Mouse (Mus musculus): ENCODE measurements at regions not wholly inside any gene's neighbourhood (a gene's known extent, or its start where the extent isn't known, plus 50 kb on each side); places are given as distances from the start of the nearest gene placed in this dataset.

GRCm38 (mm10) chr14:28781660-28782059 is 236.3 kb upstream of the Lrtm1 start:
- no peaks in the 10 kb centered on the region for H3K36me3 ChIP-seq
- no peak for ATAC-seq (ENCODE audit: low FRiP score)
- no peaks in the 10 kb centered on the region for H3K9me3 ChIP-seq
- no peak overlapping the region for H3K27ac ChIP-seq
- H3K4me2 ChIP-seq: no peak overlapping the region
- H3K4me1 ChIP-seq (replicated peaks): no peaks in the 10 kb centered on the region
- no peaks in the 10 kb centered on the region for H3K27me3 ChIP-seq
- no peak overlapping the region for H3K9ac ChIP-seq
- 90% methylated on average over 7 of the region's 7 CpGs for WGBS
- no peak overlapping the region for H3K4me3 ChIP-seq

GRCm38 (mm10) chr14:28784106-28784633 is 233.8 kb upstream of the Lrtm1 start:
- ATAC-seq (ENCODE audit: low FRiP score): no peak
- 91% methylated on average over 6 of the region's 6 CpGs for WGBS

DNA sequence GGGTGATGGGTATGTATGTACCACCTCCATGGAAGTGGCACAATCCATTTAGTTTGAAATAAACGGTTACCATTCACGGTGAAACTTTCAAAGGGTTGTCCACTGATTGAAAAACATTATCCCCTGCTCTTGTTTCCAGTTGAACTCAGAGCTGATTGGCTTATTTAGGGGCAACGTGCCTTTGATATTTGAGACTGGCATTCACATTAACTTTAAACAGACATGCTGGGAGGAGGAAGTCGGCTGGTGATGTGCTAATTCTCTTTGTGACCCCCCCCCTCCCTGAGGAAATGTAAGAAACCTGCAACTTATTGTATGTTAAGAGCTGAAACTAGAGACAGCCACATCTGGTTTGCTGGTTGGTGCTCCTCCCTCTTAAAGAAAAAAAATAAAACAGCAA is 219.7 kb upstream of the Lrtm1 start:
- Histone ChIP-seq H3K27ac (no peak overlapping the region), H3K9me3 (no peaks in the 10 kb centered on the region), H3K9ac (no peak overlapping the region), H3K4me2 (peak overlapping the region; percentile 22), H3K4me1 (replicated peaks) (peaks cover 5% of the 10 kb centered on the region; the same call in 1 of the 2 replicates), H3K27me3 (no peaks in the 10 kb centered on the region), H3K36me3 (no peaks in the 10 kb centered on the region), H3K4me3 (no peak overlapping the region)
- 4% methylated on average over 4 of the region's 4 CpGs for WGBS
- no peak for ATAC-seq (ENCODE audit: low FRiP score)

More at GRCm38 (mm10) chr14:28784106-28784633, 233.8 kb upstream of the Lrtm1 start:
- Histone ChIP-seq H3K9ac (no peak overlapping the region), H3K27ac (no peak overlapping the region), H3K4me2 (no peak overlapping the region), H3K27me3 (no peaks in the 10 kb centered on the region), H3K9me3 (no peaks in the 10 kb centered on the region), H3K4me3 (no peak overlapping the region), H3K4me1 (replicated peaks) (no peaks in the 10 kb centered on the region), H3K36me3 (no peaks in the 10 kb centered on the region)

GRCm38 (mm10) chr14:28801681-28802080 is 216.3 kb upstream of the Lrtm1 start:
- no peak for ATAC-seq (ENCODE audit: low FRiP score)
- WGBS: 78% methylated on average over 4 of the region's 4 CpGs
- H3K9me3 ChIP-seq: peaks cover 3% of the 10 kb centered on the region; the same call in 1 of the 2 replicates

GRCm38 (mm10) chr14:28802126-28802525 is 215.9 kb upstream of the Lrtm1 start:
- H3K4me3 ChIP-seq: no peak overlapping the region
- 85% methylated on average over 5 of the region's 5 CpGs for WGBS
- no peaks in the 10 kb centered on the region for H3K27me3 ChIP-seq
- no peak overlapping the region for H3K9ac ChIP-seq
- H3K27ac ChIP-seq: no peak overlapping the region
- H3K4me1 ChIP-seq (replicated peaks): peaks cover 5% of the 10 kb centered on the region; the same call in 1 of the 2 replicates
- H3K36me3 ChIP-seq: no peaks in the 10 kb centered on the region
- no peak for ATAC-seq (ENCODE audit: low FRiP score)
- H3K4me2 ChIP-seq: no peak overlapping the region
- H3K9me3 ChIP-seq: peaks cover 3% of the 10 kb centered on the region; the same call in 1 of the 2 replicates

More at GRCm38 (mm10) chr14:28801681-28802080, 216.3 kb upstream of the Lrtm1 start:
- no peaks in the 10 kb centered on the region for H3K27me3 ChIP-seq
- H3K36me3 ChIP-seq: no peaks in the 10 kb centered on the region
- no peak overlapping the region for H3K9ac ChIP-seq
- no peak overlapping the region for H3K27ac ChIP-seq
- H3K4me1 ChIP-seq (replicated peaks): peaks cover 5% of the 10 kb centered on the region; the same call in 1 of the 2 replicates
- H3K4me2 ChIP-seq: no peak overlapping the region
- H3K4me3 ChIP-seq: no peak overlapping the region

- Histone ChIP-seq H3K9me3 (peaks cover 3% of the 10 kb centered on the region; the same call in 1 of the 2 replicates), H3K27me3 (no peaks in the 10 kb centered on the region), H3K36me3 (no peaks in the 10 kb centered on the region), H3K4me1 (replicated peaks) (0 out of 2 replicates have a peak, but pooled peaks cover 4% of the 10 kb centered on the region), H3K27ac (no peak overlapping the region), H3K4me3 (no peak overlapping the region), H3K9ac (no peak overlapping the region), H3K4me2 (no peak overlapping the region)
- 87% methylated on average over 4 of the region's 4 CpGs for WGBS
- ATAC-seq (ENCODE audit: low FRiP score): no peak
Observed at GRCm38 (mm10) chr14:28808094-28808493, 209.9 kb upstream of the Lrtm1 start.

DNA sequence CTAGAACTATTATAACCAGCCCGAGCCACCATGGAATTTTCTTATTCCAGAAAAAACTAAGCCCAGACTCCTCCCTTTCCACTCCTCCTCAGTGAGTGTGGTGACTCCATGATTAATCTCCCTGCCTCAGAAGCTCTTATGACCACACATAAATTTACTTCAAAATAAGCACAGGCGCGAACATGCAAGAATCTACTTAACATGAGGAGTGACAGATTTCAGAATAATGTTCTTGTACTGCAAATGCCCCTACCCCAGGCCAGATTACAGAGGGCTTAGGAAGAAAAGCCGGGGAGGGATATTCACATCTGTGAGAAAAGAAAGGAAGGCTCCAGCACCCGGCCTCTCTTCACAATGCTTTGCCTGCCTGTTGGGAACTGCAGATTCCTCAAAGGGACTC is 208.7 kb upstream of the Lrtm1 start:
- no peak overlapping the region for H3K4me2 ChIP-seq
- ATAC-seq (ENCODE audit: low FRiP score): no peak
- WGBS: 47% methylated on average over 5 of the region's 5 CpGs
- H3K27ac ChIP-seq: no peak overlapping the region
- no peak overlapping the region for H3K9ac ChIP-seq
- H3K9me3 ChIP-seq: peaks cover 3% of the 10 kb centered on the region; the same call in 1 of the 2 replicates
- H3K27me3 ChIP-seq: no peaks in the 10 kb centered on the region
- 0 out of 2 replicates have a peak, but pooled peaks cover 4% of the 10 kb centered on the region for H3K4me1 ChIP-seq (replicated peaks)
- no peak overlapping the region for H3K4me3 ChIP-seq
- H3K36me3 ChIP-seq: no peaks in the 10 kb centered on the region

GRCm38 (mm10) chr14:28820970-28821369 is 197.0 kb upstream of the Lrtm1 start:
- H3K9me3 ChIP-seq: no peaks in the 10 kb centered on the region
- no peaks in the 10 kb centered on the region for H3K36me3 ChIP-seq
- no peak overlapping the region for H3K27ac ChIP-seq
- no peak overlapping the region for H3K9ac ChIP-seq
- H3K4me1 ChIP-seq (replicated peaks): no peaks in the 10 kb centered on the region
- no peak for ATAC-seq (ENCODE audit: low FRiP score)
- no peak overlapping the region for H3K4me2 ChIP-seq
- no peak overlapping the region for H3K4me3 ChIP-seq
- no peaks in the 10 kb centered on the region for H3K27me3 ChIP-seq
- 61% methylated on average over 5 of the region's 5 CpGs for WGBS

DNA sequence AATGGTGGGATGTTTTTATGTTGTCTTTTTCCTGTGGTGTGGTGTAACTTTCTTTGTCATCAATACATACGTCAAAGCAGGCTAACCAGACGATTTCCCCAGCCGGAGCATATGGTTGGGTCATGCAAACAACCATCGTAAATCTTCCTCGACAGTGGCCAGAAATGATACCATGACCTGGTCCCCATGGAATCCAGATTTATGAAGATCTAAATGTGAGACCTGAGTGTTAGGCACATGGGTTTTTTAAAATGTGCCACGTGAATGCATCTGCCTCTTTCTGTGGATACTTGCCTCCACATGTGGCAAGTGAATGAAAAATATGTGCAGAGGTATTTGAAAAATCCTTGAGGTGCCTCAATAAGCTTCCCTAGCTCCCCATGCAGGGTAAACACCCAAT is 190.8 kb upstream of the Lrtm1 start:
- no peaks in the 10 kb centered on the region for H3K4me1 ChIP-seq (replicated peaks)
- no peak for ATAC-seq (ENCODE audit: low FRiP score)
- WGBS: 60% methylated on average over 6 of the region's 6 CpGs

GRCm38 (mm10) chr14:28837117-28837516 is 180.9 kb upstream of the Lrtm1 start:
- H3K27ac ChIP-seq: no peak overlapping the region
- no peaks in the 10 kb centered on the region for H3K27me3 ChIP-seq
- no peak overlapping the region for H3K4me2 ChIP-seq
- no peaks in the 10 kb centered on the region for H3K36me3 ChIP-seq
- H3K9ac ChIP-seq: no peak overlapping the region
- H3K4me3 ChIP-seq: no peak overlapping the region
- no peaks in the 10 kb centered on the region for H3K4me1 ChIP-seq (replicated peaks)
- no peaks in the 10 kb centered on the region for H3K9me3 ChIP-seq
- no peak for ATAC-seq (ENCODE audit: low FRiP score)

More for the DNA sequence above, 190.8 kb upstream of the Lrtm1 start:
- no peak overlapping the region for H3K9ac ChIP-seq
- no peak overlapping the region for H3K27ac ChIP-seq
- H3K9me3 ChIP-seq: no peaks in the 10 kb centered on the region
- no peaks in the 10 kb centered on the region for H3K36me3 ChIP-seq
- H3K4me3 ChIP-seq: no peak overlapping the region
- H3K27me3 ChIP-seq: no peaks in the 10 kb centered on the region
- no peak overlapping the region for H3K4me2 ChIP-seq

- no peaks in the 10 kb centered on the region for H3K4me1 ChIP-seq (replicated peaks)
- H3K9ac ChIP-seq: no peak overlapping the region
- no peaks in the 10 kb centered on the region for H3K36me3 ChIP-seq
- 15% methylated on average over 2 of the region's 2 CpGs for WGBS
- no peak overlapping the region for H3K27ac ChIP-seq
- ATAC-seq (ENCODE audit: low FRiP score): no peak
- H3K27me3 ChIP-seq: no peaks in the 10 kb centered on the region
- no peak overlapping the region for H3K4me2 ChIP-seq
- no peaks in the 10 kb centered on the region for H3K9me3 ChIP-seq
- no peak overlapping the region for H3K4me3 ChIP-seq
Observed at GRCm38 (mm10) chr14:28848831-28849590, 169.0 kb upstream of the Lrtm1 start.
